Mouse (Mus musculus) limb, embryonic 11.5 days (tissue): ENCODE results near the gene Nosip. TPM values are rescaled to one million over a fixed set of nuclear protein-coding genes. Genes with fewer than 3 reads are reported as not detected.
A peak's percentile ranks its signal among the peaks of the same experiment; 100 is the strongest.

Experiments used
- ATAC-seq: fragments of 200-750 bp; cut with Nextera tagmentation; 2 replicates; pipeline ENCODE4 v1.8.0; 2017; ENCODE audit warnings: low read depth; ENCODE audit not compliant: insufficient number of reproducible peaks, low FRiP score, low TSS enrichment
- DNase-seq: peaks from one replicate; pipeline ENCODE4 v3.0.0-alpha.2; 2015; ENCODE audit warnings: low spot score
- H3K27ac ChIP-seq: fragments of 300-500 bp; sonication (generic); replicated peaks from 2 replicates; pipeline ENCODE4 v1.5.1; 2014; ENCODE audit warnings: low read depth, mild to moderate bottlenecking, low read length
- H3K27me3 ChIP-seq: fragments of 300-500 bp; sonication (generic); 2 replicates; pipeline ENCODE4 v1.6.1; 2014; ENCODE audit warnings: mild to moderate bottlenecking, low read length, mixed read lengths; ENCODE audit not compliant: control insufficient read depth, insufficient read depth
- H3K36me3 ChIP-seq: fragments of 300-500 bp; sonication (generic); 2 replicates; pipeline ENCODE4 v1.6.1; 2014; ENCODE audit warnings: mild to moderate bottlenecking, low read length, moderate library complexity, mixed read lengths; ENCODE audit not compliant: control insufficient read depth, insufficient read depth
- H3K4me1 ChIP-seq: fragments of 300-500 bp; sonication (generic); 2 replicates; pipeline ENCODE4 v1.6.1; 2014; ENCODE audit warnings: low read length, mixed read lengths; ENCODE audit not compliant: control insufficient read depth, insufficient read depth
- H3K4me2 ChIP-seq: fragments of 300-500 bp; sonication (generic); 2 replicates; pipeline ENCODE4 v1.6.1; 2014; ENCODE audit warnings: low read depth, mild to moderate bottlenecking, moderate library complexity; ENCODE audit not compliant: severe bottlenecking
- H3K4me3 ChIP-seq: fragments of 300-500 bp; sonication (generic); 2 replicates; pipeline ENCODE4 v1.5.1; 2014; ENCODE audit warnings: low read depth, low read length
- H3K9ac ChIP-seq: fragments of 300-500 bp; sonication (generic); 2 replicates; pipeline ENCODE4 v1.6.1; 2014; ENCODE audit warnings: mild to moderate bottlenecking, low read length
- H3K9me3 ChIP-seq: fragments of 300-500 bp; sonication (generic); 2 replicates; pipeline ENCODE4 v1.6.1; 2016; ENCODE audit warnings: low read length; ENCODE audit not compliant: control insufficient read depth
- WGBS: fragments of 180-500 bp; shearing (Covaris S2); extraction: QIAGEN DNeasy Blood & Tissue Kit; methylation state at CpG from one replicate; pipeline ENCODE4 v1.1.7; 2014; 5-methylcytosine and 5-hydroxymethylcytosine counted together
- polyA plus RNA-seq: library from polyadenylated mRNA; unstranded; fragments of >200 nt; fragmentation: Nextera tagmentation; extraction: Ambion mirVana; gene quantifications from 2 replicates; pipeline ENCODE4 v1.2.1, GENCODE M21; 2014

The Nosip gene
- polyA plus RNA-seq, 1 experiment from 2014 or later = 70.2 TPM

- WGBS = under 1% methylated on average over 16 of the region's 16 CpGs
- H3K27me3 ChIP-seq = no peaks in the 10 kb centered on the region
- H3K36me3 ChIP-seq = peaks cover 41% of the 10 kb centered on the region
- H3K9ac ChIP-seq = peak overlapping the region; percentile 95
- peaks cover 12% of the 10 kb centered on the region for H3K4me1 ChIP-seq
- peak overlapping the region; percentile 96 for H3K4me3 ChIP-seq
- H3K9me3 ChIP-seq = no peaks in the 10 kb centered on the region
- H3K4me2 ChIP-seq = peak overlapping the region; percentile 95
- DNase-seq (peak; percentile 85), ATAC-seq (peak; percentile 27; the same call in 1 of the 2 replicates)
- no peak overlapping the region for H3K27ac ChIP-seq
These were observed 11.2 kb upstream of the Nosip start for GRCm38 (mm10) chr7:45050945-45051600.

- H3K27ac ChIP-seq = peak overlapping the region; percentile 99
- H3K4me1 ChIP-seq = peaks cover 12% of the 10 kb centered on the region
- H3K27me3 ChIP-seq = no peaks in the 10 kb centered on the region
- DNase-seq = peak; percentile 41
- peak overlapping the region; percentile 95 for H3K4me2 ChIP-seq
- peak overlapping the region; percentile 95 for H3K9ac ChIP-seq
- peaks cover 36% of the 10 kb centered on the region for H3K36me3 ChIP-seq
- ATAC-seq = no peak
- peak overlapping the region; percentile 96 for H3K4me3 ChIP-seq
- under 1% methylated on average over 13 of the region's 13 CpGs for WGBS
- H3K9me3 ChIP-seq = no peaks in the 10 kb centered on the region
These were observed 10.6 kb upstream of the Nosip start for GRCm38 (mm10) chr7:45051601-45051974.

- H3K27ac ChIP-seq = peak overlapping the region; percentile 99
- H3K36me3 ChIP-seq = peaks cover 29% of the 10 kb centered on the region
- peak overlapping the region; percentile 96 for H3K4me3 ChIP-seq
- H3K9me3 ChIP-seq = no peaks in the 10 kb centered on the region
- H3K27me3 ChIP-seq = no peaks in the 10 kb centered on the region
- H3K9ac ChIP-seq = peak overlapping the region; percentile 95
- peak overlapping the region; percentile 95 for H3K4me2 ChIP-seq
- 0% methylated on average over 38 of the region's 38 CpGs for WGBS
- DNase-seq = no peak
- ATAC-seq = no peak
- H3K4me1 ChIP-seq = peaks cover 10% of the 10 kb centered on the region
These were observed 9.9 kb upstream of the Nosip start for GRCm38 (mm10) chr7:45052181-45052861.

- peaks cover 24% of the 10 kb centered on the region for H3K36me3 ChIP-seq
These were observed 9.4 kb upstream of the Nosip start, which contains the start of gene Prr12 for GRCm38 (mm10) chr7:45052862-45053116. Prr12 (minus strand) TSS chr7:45052881.

GRCm38 (mm10) chr7:45053117-45053930 lies 8.9 kb upstream of the Nosip start:
- Histone ChIP-seq H3K36me3 (peaks cover 19% of the 10 kb centered on the region), H3K27me3 (no peaks in the 10 kb centered on the region), H3K27ac (peak overlapping the region; percentile 99), H3K4me1 (peaks cover 10% of the 10 kb centered on the region), H3K4me2 (peak overlapping the region; percentile 95), H3K9ac (peak overlapping the region; percentile 95), H3K4me3 (peak overlapping the region; percentile 96), H3K9me3 (no peaks in the 10 kb centered on the region)
- DNase-seq (peak; percentile 83), ATAC-seq (peak; percentile 31)
- under 1% methylated on average over 25 of the region's 59 CpGs for WGBS

More at GRCm38 (mm10) chr7:45052862-45053116, 9.4 kb upstream of the Nosip start, which contains the start of gene Prr12:
- Histone ChIP-seq H3K4me1 (peaks cover 10% of the 10 kb centered on the region), H3K9me3 (no peaks in the 10 kb centered on the region), H3K27ac (peak within 1 kb of the TSS; percentile 99), H3K27me3 (no peaks in the 10 kb centered on the region), H3K4me3 (peak within 1 kb of the TSS; percentile 96), H3K4me2 (peak within 1 kb of the TSS; percentile 95), H3K9ac (peak within 1 kb of the TSS; percentile 95)
- DNase-seq = no peak
- ATAC-seq = no peak
- 0% methylated on average over 6 of the region's 18 CpGs for WGBS

GRCm38 (mm10) chr7:45053931-45054510 lies 8.2 kb upstream of the Nosip start:
- Histone ChIP-seq H3K27ac (peak overlapping the region; percentile 99), H3K4me1 (peaks cover 12% of the 10 kb centered on the region), H3K27me3 (no peaks in the 10 kb centered on the region), H3K9me3 (no peaks in the 10 kb centered on the region), H3K9ac (peak overlapping the region; percentile 95), H3K36me3 (peaks cover 15% of the 10 kb centered on the region), H3K4me3 (peak overlapping the region; percentile 96), H3K4me2 (peak overlapping the region; percentile 95)
- DNase-seq (peak; percentile 94), ATAC-seq (peak; percentile 95)
- 0% methylated on average over 33 of the region's 33 CpGs for WGBS

- Histone ChIP-seq H3K4me1 (peaks cover 19% of the 10 kb centered on the region), H3K27me3 (no peaks in the 10 kb centered on the region), H3K4me3 (no peak overlapping the region), H3K9ac (no peak overlapping the region), H3K27ac (no peak overlapping the region), H3K4me2 (no peak overlapping the region), H3K9me3 (no peaks in the 10 kb centered on the region), H3K36me3 (0 out of 2 replicates have a peak, but pooled peaks cover 2% of the 10 kb centered on the region)
- 69% methylated on average over 14 of the region's 14 CpGs for WGBS
- DNase-seq = no peak
- no peak for ATAC-seq
These were observed 5.8 kb upstream of the Nosip start for GRCm38 (mm10) chr7:45056329-45056971.

- no peak overlapping the region for H3K4me3 ChIP-seq
- H3K4me1 ChIP-seq = peaks cover 17% of the 10 kb centered on the region; the same call in 1 of the 2 replicates
- 0 out of 2 replicates have a peak, but pooled peaks cover 2% of the 10 kb centered on the region for H3K36me3 ChIP-seq
- H3K4me2 ChIP-seq = no peak overlapping the region
- H3K27me3 ChIP-seq = no peaks in the 10 kb centered on the region
- DNase-seq = no peak
- H3K9ac ChIP-seq = no peak overlapping the region
- no peak for ATAC-seq
- H3K27ac ChIP-seq = no peak overlapping the region
- H3K9me3 ChIP-seq = no peaks in the 10 kb centered on the region
These were observed 5.3 kb upstream of the Nosip start for GRCm38 (mm10) chr7:45056972-45057348.
